Mouse (Mus musculus) v-Abl transformed pro-B cells (cell line): ENCODE measurements around the gene Nans.

Source experiments
- in situ Hi-C, 2 experiments: fragments of 400-800 bp; cut with MboI; formaldehyde crosslinking; loops; one replicate each; pipeline ENCODE4 v1.15.1; 2025; ENCODE audit not compliant: unreplicated experiment in 2 of 2

The Nans gene

DNA sequence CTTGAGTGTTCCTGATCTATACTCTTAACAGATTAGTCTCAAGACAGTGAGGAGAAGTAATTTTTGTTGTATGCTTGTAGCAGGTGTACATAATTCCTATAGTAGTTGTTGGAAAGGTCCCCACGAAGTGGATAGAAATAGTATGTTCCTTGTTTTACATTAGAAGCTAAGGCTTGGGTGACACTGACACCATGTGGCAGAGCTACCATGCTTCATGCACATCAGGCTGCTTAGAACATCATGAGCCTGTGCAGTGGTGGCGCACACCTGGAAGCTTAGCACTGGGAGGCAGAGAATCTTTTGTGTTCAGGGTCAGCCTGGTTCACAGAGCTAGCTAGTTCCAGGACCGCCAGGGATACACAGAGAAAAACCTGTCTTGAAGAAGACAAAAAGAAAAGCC, 23.3 kb upstream of the Nans start:
- in situ Hi-C loops: loop anchor here in 1 of 2 experiments (10.0 to 25.0 kb wide), 2 partner anchors 261 to 503 kb away; partner anchors contain the start of gene Tdrd7

DNA sequence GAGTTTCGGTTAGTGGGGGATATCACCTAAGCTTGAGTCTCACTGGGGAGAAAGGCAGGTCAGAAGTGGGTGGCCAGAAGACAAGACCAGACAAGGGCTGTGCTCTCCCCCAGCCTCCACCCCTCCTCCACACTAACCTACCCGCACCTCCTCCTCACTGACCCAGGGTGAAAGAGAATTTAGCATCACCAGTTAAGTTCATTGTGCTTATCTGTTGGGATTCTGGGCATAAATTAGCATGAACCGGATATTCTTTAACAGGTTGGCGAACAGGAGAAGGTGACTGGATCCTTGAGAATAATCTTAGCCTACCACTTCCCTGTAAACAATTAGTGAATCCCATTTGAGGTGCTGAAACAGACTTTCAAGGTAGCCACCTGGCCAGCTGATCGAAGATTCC, 13.9 kb upstream of the Nans start:
- in situ Hi-C loops: loop anchor here in 1 of 2 experiments (10.0 kb wide), 1 partner anchor 260 kb away; no protein-coding TSS in a partner anchor

DNA sequence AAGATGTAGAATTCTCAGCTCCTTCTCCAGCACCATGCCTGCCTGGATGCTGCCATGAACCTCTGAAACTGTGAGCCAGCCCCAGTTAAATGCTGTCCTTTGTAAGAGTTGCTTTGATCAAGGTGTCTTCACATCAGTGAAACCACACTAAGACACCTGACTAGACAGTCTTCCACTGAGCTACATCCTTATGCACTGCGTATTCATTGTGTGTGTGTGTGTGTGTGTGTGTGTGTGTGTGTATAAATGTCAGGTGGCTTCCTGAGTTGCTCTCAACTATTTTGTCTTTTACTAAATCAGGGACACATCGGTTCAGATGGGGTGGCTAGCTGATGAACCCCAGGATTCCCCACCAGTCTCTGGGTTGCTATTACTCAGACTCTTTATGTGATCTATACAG, 10.0 kb upstream of the Nans start:
- in situ Hi-C loops: loop anchor here in 1 of 2 experiments (10.0 kb wide), 1 partner anchor 264 kb away; no protein-coding TSS in a partner anchor

DNA sequence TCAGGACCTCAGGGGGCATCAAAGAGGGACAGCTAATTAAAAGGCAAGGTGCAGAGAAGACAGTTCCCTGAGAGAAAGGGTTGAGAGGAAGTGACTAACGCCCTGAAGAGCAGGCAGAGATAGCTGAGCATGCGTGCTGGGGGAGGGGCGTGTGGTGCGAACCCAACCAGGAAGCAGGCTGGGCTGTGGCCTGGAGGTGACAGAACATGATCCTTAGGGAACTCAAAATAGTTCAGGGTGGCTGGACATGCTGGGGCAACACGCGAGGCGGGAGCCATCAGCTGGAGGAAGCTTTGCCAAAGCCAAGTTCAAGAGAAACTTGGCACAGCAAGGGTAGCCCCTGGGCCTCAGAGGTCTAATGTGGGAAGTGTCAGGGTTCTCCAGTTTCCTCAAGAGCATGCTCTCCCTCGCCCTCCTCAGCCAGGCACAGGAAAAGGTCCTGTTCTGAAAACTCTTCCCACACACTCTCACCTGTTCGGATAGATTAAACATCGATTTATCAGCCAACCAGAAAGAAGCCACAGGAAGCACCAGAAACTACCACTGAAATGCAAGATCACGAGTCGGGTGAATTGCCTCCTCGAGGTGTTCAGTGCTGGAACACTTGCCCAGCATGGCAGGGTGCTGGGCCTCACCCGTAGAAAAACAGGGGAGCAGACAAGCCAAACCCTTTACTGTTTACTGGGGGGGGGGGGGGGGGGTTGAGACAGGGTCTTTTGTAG, 3.2 kb upstream of the Nans start:
- in situ Hi-C loops: no loop called here

DNA sequence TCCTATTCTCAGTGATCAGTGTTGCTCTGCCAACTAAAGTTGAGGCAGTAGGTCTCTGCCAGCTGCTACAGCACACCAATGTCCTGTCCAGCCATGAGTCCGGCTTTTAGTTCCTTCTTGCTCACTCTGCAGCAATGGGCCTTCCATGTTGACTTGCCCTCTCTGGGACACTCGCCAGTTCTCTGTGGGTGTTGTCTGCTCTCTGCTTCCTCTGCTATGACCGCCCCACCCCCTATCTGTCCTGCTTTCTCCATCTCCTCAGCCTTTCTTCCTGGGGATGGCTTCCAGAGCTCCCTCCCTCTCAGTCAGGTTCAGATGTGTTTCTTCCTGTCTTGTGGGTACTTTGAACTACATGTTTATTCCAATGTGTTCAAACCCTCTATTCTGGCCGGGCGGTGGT, 1.7 kb upstream of the Nans start:
- in situ Hi-C loops: no loop called here

DNA sequence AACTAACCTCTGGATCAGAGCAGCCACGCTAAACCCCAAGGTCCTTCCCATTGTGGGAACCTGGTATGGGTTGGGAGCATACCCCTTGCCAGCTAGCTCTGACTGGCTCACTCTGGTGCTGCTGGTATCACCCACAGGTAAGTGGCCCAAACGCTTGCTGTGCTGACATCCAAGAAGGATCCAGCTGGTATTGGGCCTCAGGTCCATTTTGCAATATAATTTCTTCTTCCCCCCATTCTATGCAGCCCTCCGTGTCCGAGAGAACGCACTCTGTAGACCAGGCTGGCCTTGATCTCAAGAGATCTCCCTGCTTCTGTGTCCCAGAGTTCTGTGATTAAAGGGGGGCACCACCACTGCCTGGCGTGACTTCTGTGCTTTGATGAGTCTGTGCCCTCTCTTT, 4.0 kb downstream of the Nans start:
- in situ Hi-C loops: loop anchor here in 1 of 2 experiments (5.0 kb wide), 1 partner anchor 39 kb away; no protein-coding TSS in a partner anchor

DNA sequence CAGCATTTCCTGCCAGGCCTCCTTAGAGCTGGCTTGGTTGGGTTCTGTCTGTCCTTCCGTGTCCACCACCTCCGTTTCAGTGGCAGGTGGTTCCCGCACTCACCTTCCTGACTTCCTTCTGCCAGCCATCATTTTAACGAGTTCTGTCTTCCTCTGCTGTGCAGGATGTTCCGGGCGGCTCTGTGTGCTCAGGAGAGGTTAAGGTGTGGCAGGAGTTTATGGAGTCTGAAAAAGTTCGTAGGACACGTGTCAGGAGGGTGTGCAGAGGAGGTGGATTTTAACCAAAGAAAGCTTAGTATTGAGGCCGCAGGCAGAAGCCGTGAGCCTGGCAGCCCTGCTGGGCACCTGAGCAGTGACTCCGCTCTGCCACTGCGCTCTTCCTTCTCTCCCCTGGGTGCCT, 6.5 kb downstream of the Nans start:
- in situ Hi-C loops: loop anchor here in 1 of 2 experiments (5.0 kb wide), 1 partner anchor 162 kb away; no protein-coding TSS in a partner anchor

DNA sequence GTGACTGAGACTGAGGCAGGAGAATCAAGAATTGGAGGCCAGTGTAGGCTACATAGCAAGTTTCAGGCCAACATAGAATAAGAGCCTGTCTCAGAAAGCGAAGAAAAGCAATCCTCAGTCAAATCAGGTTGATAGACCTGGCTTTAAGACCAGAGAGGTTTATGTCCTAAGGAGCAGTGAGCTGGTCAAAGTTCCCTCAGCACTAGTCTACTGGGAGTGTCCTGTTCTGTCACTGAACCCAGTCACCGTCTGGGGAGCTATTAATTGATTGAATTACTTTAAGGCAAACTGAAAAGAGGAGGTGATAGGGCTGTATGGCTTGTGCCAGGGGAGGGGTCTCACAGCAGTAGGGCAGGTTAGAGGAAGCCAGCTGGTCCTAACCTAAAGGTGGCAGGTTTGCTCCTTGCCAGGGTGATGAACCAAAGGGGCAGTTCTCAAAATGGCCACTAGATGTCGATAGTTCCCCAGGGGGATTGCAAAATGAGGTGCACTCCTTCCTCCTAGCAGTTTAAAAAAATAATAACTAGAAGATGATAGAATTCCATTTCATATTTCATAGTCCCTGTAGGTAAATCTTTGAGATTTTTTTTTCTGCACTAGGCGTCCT, 8.3 kb downstream of the Nans start:
- in situ Hi-C loops: loop anchor here in 1 of 2 experiments (5.0 kb wide), 1 partner anchor 160 kb away; no protein-coding TSS in a partner anchor

DNA sequence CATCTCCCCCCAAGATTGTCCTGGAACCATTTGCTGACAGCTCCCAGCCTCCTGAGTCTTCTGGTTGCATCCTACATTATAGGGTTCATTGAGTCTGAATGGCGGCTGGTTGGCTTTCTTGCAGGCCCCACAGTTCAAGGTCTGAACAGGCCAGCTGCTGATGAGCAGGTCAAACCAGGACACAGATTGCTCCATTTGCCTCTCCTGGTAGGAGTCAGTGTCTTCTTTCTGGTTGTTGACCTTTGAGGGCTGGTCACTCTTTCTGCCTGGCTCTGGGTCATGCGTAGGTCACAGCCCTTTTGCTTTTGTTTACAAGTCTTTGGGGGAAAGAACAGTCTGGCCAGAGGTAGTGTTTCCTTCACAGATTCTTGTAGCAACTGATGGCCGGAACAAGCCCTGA, 9.5 kb downstream of the Nans start:
- in situ Hi-C loops: loop anchor here in 1 of 2 experiments (5.0 kb wide), 1 partner anchor 159 kb away; no protein-coding TSS in a partner anchor

DNA sequence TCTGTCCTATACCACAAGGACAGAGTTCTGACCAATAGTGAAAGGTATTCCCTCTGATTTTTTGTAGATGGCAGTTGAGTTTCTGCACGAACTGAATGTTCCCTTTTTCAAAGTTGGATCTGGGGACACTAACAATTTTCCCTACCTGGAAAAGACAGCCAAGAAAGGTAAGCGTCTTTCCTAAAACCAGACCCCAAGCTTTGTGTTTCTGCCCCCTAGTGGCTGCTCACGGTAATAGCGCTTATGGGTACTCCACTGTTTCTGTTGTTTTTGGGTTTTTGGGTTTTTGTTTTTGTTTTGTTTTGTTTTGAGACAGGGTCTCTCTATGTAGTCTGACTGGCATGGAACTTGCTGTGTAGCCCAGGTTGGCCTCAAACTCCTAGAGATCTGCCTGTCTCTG, 9.9 kb downstream of the Nans start:
- in situ Hi-C loops: loop anchor here in 1 of 2 experiments (5.0 kb wide), 1 partner anchor 158 kb away; no protein-coding TSS in a partner anchor

DNA sequence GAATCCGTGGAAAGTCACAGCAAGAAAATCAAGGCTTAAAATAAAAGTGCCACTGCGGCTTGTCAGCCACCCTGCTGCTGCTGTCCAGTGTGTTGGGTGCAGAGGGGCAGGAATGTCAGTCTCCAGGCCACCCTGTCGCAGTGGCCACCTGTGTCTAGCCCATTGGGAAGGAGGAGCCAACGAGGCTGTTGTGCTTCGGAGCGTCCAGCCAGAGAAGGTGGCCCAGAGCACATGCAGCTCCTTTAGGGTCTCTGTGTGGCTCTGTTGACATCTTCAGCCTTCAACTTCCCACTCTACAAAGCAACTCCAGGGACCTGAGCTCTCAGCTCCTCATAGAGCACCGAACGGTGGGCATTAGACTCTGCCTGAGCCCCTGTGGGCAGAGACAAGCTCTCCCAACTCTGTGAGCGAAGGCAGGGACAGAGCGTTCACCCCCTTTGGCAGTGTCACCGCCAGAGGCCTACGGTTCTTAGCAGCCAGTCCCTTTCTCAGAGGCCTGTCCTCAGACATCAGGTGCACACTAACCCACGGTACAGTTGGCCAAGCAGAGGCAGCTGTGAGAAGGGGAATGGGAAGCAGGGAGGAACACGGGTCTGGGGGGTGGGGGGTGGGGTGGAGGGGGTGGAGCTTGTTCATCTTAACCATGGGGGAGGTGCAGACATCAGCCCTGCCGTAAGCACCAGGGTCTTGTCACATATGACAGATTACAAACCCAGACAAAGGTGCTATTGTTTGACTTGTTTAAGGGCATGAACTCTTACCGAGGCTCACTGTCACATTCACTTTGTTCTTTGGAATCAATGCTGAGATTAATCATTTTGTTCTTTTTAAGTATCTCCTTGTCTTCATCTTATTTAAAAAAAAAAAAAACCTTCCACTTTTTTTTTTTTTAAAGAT, 13.8 kb downstream of the Nans start:
- in situ Hi-C loops: loop anchor here (5.0 to 25.0 kb wide), 2 partner anchors 154 to 509 kb away; no protein-coding TSS in a partner anchor

DNA sequence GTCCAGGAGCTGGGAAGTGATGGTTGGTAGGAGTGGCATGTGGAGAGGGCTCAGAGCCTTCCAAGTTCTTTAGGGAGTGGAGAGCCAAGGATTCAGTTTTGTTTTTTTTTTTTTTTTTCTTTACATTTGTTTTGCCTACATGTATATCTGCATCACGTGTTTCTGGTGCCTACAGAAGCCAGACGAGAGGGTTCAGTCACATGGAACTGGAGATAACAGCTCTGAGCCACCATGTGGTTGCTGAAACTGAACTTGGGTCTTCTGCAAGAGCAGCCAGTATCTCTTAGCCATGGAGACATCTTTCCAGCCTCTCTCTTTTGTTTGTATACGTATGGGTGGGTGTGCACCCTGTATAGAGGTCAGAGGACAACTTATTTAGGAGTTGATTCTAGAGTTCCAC, 14.8 kb downstream of the Nans start:
- in situ Hi-C loops: loop anchor here (5.0 to 25.0 kb wide), 2 partner anchors 153 to 508 kb away; no protein-coding TSS in a partner anchor

DNA sequence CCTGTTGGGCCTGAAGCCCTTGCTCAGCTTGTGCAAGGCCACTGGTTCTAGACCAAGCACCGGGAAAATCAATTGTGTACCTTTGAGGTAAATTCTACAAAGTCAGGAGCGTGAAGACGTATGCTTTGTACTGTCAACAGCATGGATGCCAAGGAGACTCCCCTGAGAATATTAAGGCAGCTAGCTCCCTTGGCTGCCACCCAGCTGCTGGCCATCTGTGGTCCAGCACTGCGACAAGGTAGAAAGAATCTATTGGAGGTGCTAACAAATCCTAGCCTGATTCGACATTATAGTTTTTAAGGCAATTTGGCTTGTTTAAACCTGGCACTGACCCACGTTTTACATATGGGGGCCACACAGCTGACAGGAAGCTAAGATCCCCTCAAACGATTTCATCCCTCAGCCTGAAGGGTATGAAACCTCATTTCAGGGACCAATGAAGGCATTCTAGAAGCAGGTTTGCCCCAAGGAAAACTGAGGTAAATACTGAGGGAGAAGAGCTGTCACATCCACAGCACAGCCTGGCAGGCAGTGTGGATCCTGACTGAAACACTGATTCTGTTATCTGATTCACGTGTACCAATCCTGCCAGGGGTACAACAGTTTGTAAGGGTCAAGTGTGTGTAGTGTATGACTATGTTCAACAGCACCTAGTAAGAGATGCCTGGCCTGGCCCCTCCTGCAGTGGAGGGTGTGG, 16.5 kb downstream of the Nans start:
- in situ Hi-C loops: loop anchor here in 1 of 2 experiments (25.0 kb wide), 1 partner anchor 507 kb away; no protein-coding TSS in a partner anchor

DNA sequence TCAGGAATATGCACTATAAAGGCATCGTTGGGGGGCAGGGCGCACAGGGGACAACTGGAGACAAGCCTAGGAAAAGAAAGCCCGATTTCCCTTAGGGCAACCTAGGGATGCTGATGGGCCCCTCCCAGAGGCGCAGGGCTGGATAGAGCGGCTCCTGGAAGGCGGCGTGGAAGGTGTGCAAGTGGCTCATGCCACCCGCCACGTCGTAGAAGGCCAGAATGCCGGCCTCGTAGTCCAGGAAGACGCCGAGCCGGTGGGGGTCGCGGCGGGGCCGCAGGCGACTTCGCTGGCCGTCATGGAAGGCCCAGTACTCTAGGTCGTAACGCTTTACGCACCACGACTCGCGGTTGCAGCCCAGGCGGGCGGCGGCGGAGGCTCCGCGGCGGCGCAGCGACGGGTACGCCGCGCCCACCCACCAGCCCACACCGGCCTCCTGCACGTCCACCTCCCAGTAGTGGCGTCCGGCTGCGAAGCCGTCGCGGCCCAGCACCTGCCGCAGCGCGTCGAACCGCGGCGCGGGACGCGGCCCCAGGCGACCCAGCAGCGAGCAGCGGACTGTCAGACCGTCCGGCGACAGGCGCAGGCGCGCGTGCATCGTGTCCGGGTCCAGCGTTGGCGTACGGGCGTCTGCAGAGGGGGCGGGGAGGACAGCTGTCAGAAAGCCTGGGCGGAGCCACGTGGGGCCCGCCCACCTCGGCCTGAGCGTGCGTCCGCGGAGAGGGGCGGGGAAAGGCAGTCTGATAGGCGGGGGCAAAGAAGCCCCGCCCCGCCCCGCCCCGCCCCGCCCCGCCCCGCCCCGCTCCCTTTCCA, 18.0 kb downstream of the Nans start:
- in situ Hi-C loops: loop anchor here in 1 of 2 experiments (25.0 kb wide), 1 partner anchor 505 kb away; no protein-coding TSS in a partner anchor

DNA sequence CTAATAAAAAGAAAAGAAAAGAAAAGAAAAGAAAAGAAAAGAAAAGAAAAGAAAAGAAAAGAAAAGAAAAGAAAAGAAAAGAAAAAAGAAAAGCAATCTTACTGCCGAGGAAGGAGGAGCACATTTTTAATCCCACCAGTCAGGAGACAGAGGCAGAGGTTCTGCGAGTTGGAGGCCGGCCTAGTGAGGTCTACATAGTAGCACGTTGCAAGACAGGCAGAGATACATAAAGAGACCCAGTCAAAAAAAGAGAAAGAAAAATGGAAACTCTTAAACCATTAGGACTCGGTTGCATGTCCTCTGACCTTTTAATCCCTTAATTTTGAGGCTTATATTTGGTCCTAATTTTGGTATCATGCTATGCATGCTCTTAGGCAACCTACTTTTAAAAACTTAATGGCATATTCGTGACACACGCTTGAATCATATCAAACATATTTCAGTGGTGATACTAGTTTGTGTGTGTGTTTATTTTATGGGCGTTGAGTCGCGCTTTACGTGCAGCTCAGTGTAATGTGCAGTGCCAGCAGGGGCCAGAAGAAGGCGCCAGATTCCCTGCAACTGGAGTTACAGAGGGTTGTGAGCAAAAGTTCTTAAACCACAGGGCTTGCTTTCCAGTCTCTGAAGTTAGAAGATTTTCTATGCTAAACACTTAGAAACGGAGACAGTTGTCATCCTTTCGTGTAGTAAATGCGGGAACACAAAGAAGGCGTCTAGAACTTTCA, 18.9 kb downstream of the Nans start:
- in situ Hi-C loops: loop anchor here in 1 of 2 experiments (25.0 kb wide), 1 partner anchor 504 kb away; no protein-coding TSS in a partner anchor

DNA sequence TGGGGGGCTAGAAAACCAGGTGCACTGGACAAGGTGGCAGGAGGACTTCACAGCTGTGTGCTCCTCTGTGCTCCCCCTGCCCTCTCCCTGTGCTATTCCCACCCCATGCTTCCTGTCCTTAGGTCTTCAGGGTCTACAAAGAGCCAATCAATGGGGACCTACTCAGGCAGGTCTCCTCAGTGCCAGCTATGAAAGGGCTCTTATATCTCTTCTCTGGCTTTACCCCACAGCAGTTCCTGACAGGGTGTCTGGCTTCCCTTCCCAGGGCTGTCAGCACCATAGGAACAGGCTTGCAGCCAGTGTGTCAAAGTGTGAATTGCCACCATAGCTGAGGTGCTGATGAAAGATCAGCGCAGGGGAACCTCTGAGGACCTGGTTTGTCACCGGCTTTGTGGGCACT, 31.4 kb downstream of the Nans start:
- in situ Hi-C loops: loop anchor here in 1 of 2 experiments (25.0 kb wide), 1 partner anchor 492 kb away; no protein-coding TSS in a partner anchor

DNA sequence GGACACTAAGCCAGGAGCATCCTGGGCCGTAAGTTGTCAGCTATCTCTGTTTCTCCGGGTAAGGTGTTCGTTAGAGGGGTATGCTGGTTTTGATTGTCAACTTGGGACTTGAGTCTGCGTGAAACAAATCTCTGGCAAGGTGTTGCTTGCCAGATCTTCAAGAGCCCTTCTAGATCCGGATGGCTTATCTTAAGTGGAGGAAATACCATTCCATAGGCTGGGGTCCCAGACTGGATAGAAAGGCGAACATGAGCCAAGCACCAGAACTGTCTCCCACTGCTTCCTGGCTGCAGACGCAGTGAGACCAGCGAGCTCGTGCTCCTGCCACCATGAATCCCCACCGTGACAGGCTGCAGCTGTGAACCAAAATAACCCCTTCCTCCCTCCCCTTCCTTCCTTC, 32.4 kb downstream of the Nans start:
- in situ Hi-C loops: loop anchor here in 1 of 2 experiments (25.0 kb wide), 1 partner anchor 491 kb away; no protein-coding TSS in a partner anchor

DNA sequence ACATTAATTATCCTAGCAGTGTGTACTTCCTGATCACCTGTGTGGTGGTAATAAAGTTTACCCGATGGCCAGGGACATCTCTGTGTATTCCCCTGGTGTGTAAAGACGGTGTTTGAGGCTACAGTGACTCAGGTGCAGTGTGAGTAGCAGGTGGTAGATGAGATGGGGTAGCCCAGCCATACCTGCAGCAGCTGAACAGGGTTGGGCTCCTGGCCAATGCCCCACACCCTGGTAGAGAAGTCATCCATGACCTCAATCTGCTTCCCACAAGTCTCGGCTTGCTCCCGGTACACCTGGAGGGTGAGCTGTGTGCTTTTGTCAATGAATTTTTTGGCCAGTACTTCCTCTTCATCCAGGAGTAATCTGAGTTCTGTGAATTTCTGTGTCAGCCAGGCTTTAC, 34.3 kb downstream of the Nans start:
- in situ Hi-C loops: loop anchor here in 1 of 2 experiments (25.0 kb wide), 1 partner anchor 489 kb away; no protein-coding TSS in a partner anchor
